Mouse (Mus musculus) stomach, postnatal 0 days (tissue): Measurements from ENCODE around the gene Dnajb11. TPM values are rescaled to one million over a fixed set of nuclear protein-coding genes. Genes with fewer than 3 reads are reported as not detected.

Experiments used
- ATAC-seq: fragments of 200-750 bp; cut with Nextera tagmentation; 2 replicates; pipeline ENCODE4 v1.8.0; 2017; ENCODE audit not compliant: low FRiP score, low TSS enrichment
- DNase-seq: peaks from one replicate; pipeline ENCODE4 v3.0.0-alpha.2; 2016; ENCODE audit warnings: low spot score
- H3K27ac ChIP-seq: fragments of 300-500 bp; sonication (generic); replicated peaks from 2 replicates; pipeline ENCODE4 v1.5.1; 2014; ENCODE audit warnings: mild to moderate bottlenecking, control low read depth
- H3K27me3 ChIP-seq: fragments of 300-500 bp; sonication (generic); 2 replicates; pipeline ENCODE4 v1.6.1; 2014; ENCODE audit warnings: low read length; ENCODE audit not compliant: control insufficient read depth, insufficient read depth
- H3K36me3 ChIP-seq: fragments of 300-500 bp; sonication (generic); 2 replicates; pipeline ENCODE4 v1.6.1; 2014; ENCODE audit warnings: low read length, mixed read lengths; ENCODE audit not compliant: control insufficient read depth, insufficient read depth
- H3K4me1 ChIP-seq: fragments of 300-500 bp; sonication (generic); replicated peaks from 2 replicates; pipeline ENCODE4 v1.6.1; 2014; ENCODE audit warnings: antibody characterized with exemption; ENCODE audit not compliant: control insufficient read depth, insufficient read depth
- H3K4me2 ChIP-seq: fragments of 300-500 bp; sonication (generic); replicated peaks from 2 replicates; pipeline ENCODE4 v1.6.1; 2014; ENCODE audit warnings: low read depth, mild to moderate bottlenecking, control low read depth, moderate library complexity
- H3K4me3 ChIP-seq: fragments of 300-500 bp; sonication (generic); 2 replicates; pipeline ENCODE4 v1.5.1; 2014; ENCODE audit warnings: low read depth, low read length, control low read depth
- H3K9ac ChIP-seq: fragments of 300-500 bp; sonication (generic); 2 replicates; pipeline ENCODE4 v1.6.1; 2014; ENCODE audit warnings: mild to moderate bottlenecking, low read length, control low read depth, mixed read lengths
- H3K9me3 ChIP-seq: fragments of 300-500 bp; sonication (generic); 2 replicates; pipeline ENCODE4 v1.6.1; 2016; ENCODE audit warnings: low read length; ENCODE audit not compliant: control insufficient read depth
- CTCF ChIP-seq: IDR thresholded peaks from 2 replicates; pipeline ENCODE4 v1.5.1; 2016; ENCODE audit warnings: antibody characterized with exemption, low read depth, mild to moderate bottlenecking, moderate library complexity
- EP300 ChIP-seq: optimal IDR thresholded peaks from 2 replicates; pipeline ENCODE3; 2016; ENCODE audit warnings: antibody characterized with exemption
- WGBS: fragments of 180-500 bp; shearing (Covaris S2); extraction: QIAGEN DNeasy Blood & Tissue Kit; methylation state at CpG from one replicate; pipeline ENCODE4 v1.1.7; 2014; 5-methylcytosine and 5-hydroxymethylcytosine counted together
- polyA plus RNA-seq: library from polyadenylated mRNA; unstranded; fragments of >200 nt; fragmentation: Nextera tagmentation; extraction: Ambion mirVana; gene quantifications from 2 replicates; pipeline ENCODE4 v1.2.1, GENCODE M21; 2015

Dnajb11 gene
- polyA plus RNA-seq, 1 experiment from 2014 or later = 94.2 TPM

DNA sequence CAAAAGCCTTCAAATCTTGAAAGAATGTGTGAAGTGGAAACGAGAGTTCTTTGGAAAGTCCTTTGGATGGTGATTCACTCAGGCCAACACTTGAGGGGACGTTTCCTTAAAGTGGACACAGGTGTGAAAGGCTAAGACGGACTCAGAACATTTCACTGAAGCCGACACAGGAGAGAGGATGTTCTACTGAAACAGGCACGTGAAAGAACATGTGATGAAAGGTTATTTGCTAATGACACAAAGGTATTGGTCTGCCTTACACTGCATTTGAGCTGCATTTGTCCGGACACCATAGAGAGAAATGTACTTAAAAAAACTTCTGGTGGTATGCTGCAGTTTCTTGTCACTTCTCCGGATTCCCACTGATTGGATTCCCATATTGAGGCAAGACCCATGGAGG lies 21.1 kb downstream of the Dnajb11 start:
- no peak for DNase-seq
- no peaks in the 10 kb centered on the region for H3K27me3 ChIP-seq
- no peak for ATAC-seq
- WGBS = 74% methylated on average over 7 of the region's 7 CpGs
- TF ChIP-seq EP300 (no peak), CTCF (no peak)
- H3K4me1 ChIP-seq = no peaks in the 10 kb centered on the region
- no peak overlapping the region for H3K4me2 ChIP-seq
- no peak overlapping the region for H3K4me3 ChIP-seq
- H3K27ac ChIP-seq = no peak overlapping the region
- no peaks in the 10 kb centered on the region for H3K9me3 ChIP-seq
- H3K36me3 ChIP-seq = no peaks in the 10 kb centered on the region
- no peak overlapping the region for H3K9ac ChIP-seq

- Histone ChIP-seq H3K9me3 (no peaks in the 10 kb centered on the region), H3K9ac (no peak overlapping the region), H3K27me3 (no peaks in the 10 kb centered on the region), H3K36me3 (no peaks in the 10 kb centered on the region), H3K4me3 (no peak overlapping the region), H3K4me2 (no peak overlapping the region), H3K27ac (no peak overlapping the region), H3K4me1 (no peaks in the 10 kb centered on the region)
- DNase-seq = no peak
- no peak for ATAC-seq
- TF ChIP-seq CTCF (no peak), EP300 (no peak)
- WGBS = 47% methylated on average over 7 of the region's 7 CpGs
These were observed 22.4 kb downstream of the Dnajb11 start for GRCm38 (mm10) chr16:22879945-22880595.

DNA sequence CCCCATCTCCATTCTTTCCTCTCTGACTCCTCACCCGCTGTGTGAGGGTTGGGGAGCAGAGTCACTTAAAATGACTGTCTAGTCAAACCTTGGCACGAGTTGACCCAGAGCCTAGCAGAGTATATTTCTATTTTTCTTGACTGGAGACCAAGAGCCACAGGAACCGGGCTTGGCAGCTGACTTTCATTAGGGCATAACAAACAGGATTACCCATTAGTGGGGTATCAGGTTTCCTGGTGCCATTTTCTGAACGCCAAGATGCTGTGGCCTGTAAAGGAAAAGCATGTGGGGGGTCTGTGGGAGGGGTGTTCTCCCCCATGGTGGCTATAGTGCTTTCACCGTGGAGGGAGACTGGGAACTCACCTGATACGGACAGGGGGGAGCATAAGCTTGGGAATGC lies 23.3 kb downstream of the Dnajb11 start:
- ATAC-seq = no peak
- no peak for DNase-seq

GRCm38 (mm10) chr16:22881487-22881886 lies 23.8 kb downstream of the Dnajb11 start:
- no peak overlapping the region for H3K9ac ChIP-seq
- no peaks in the 10 kb centered on the region for H3K4me1 ChIP-seq
- 63% methylated on average over 4 of the region's 4 CpGs for WGBS
- DNase-seq (no peak), ATAC-seq (no peak)
- H3K4me3 ChIP-seq = no peak overlapping the region
- TF ChIP-seq CTCF (no peak), EP300 (no peak)
- H3K27ac ChIP-seq = no peak overlapping the region
- no peak overlapping the region for H3K4me2 ChIP-seq
- H3K9me3 ChIP-seq = no peaks in the 10 kb centered on the region
- H3K27me3 ChIP-seq = no peaks in the 10 kb centered on the region
- no peaks in the 10 kb centered on the region for H3K36me3 ChIP-seq

More for the DNA sequence above, 23.3 kb downstream of the Dnajb11 start:
- TF ChIP-seq EP300 (no peak), CTCF (no peak)
- Histone ChIP-seq H3K9me3 (no peaks in the 10 kb centered on the region), H3K4me1 (no peaks in the 10 kb centered on the region), H3K4me2 (no peak overlapping the region), H3K36me3 (no peaks in the 10 kb centered on the region), H3K9ac (no peak overlapping the region), H3K4me3 (no peak overlapping the region), H3K27ac (no peak overlapping the region), H3K27me3 (no peaks in the 10 kb centered on the region)
- 32% methylated on average over 6 of the region's 6 CpGs for WGBS

DNA sequence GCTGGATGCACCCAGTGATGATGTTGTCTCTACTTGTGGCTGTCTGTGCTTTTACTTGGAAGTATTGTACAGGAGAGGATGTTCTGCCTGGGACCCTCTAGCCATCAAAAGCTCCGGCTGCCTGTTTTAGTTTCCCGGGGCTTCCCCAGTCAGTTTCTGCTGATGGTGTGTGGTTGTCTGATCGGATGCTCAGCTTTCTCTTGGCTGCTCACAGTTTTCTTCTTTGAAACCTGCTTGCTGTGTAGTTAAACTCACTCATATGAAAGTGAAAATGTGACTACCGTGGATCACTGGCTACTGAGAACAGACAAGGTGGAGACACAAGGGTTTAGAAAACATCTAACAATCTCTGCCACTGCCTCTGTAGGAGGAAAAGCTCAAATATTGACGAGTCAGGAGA lies 25.8 kb downstream of the Dnajb11 start:
- H3K4me1 ChIP-seq = no peaks in the 10 kb centered on the region
- WGBS = 77% methylated on average over 5 of the region's 5 CpGs

DNA sequence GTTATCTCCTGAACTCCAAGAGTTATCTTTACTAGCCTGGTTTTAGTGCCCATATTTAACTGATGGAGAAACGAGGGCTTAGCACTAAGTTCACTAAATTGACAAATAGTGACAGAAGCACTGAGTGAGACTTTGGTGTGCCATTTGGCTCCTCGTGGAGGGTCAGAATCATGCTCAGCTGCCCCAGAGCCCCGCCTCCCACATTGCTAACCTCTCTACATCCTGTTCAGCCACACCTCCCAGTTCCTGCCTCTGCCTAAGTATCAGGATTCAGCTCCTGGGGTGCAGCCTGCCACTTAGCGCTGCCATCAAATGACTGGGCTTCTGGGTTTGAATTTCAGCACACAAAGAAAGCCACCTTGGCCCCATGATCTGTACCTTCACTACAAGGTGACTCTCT lies 27.7 kb downstream of the Dnajb11 start:
- no peaks in the 10 kb centered on the region for H3K4me1 ChIP-seq
- no peak overlapping the region for H3K4me3 ChIP-seq
- H3K9me3 ChIP-seq = no peaks in the 10 kb centered on the region
- H3K36me3 ChIP-seq = no peaks in the 10 kb centered on the region
- no peaks in the 10 kb centered on the region for H3K27me3 ChIP-seq
- DNase-seq = no peak
- TF ChIP-seq EP300 (no peak), CTCF (no peak)
- WGBS = 30% methylated on average over 4 of the region's 4 CpGs
- no peak overlapping the region for H3K9ac ChIP-seq
- H3K4me2 ChIP-seq = no peak overlapping the region
- H3K27ac ChIP-seq = no peak overlapping the region
- no peak for ATAC-seq

More for the DNA sequence above, 25.8 kb downstream of the Dnajb11 start:
- no peaks in the 10 kb centered on the region for H3K9me3 ChIP-seq
- no peak overlapping the region for H3K4me3 ChIP-seq
- H3K36me3 ChIP-seq = no peaks in the 10 kb centered on the region
- TF ChIP-seq CTCF = no peak
- no peak for TF ChIP-seq EP300
- no peak overlapping the region for H3K9ac ChIP-seq
- no peak overlapping the region for H3K27ac ChIP-seq
- DNase-seq (no peak), ATAC-seq (no peak)
- no peaks in the 10 kb centered on the region for H3K27me3 ChIP-seq
- no peak overlapping the region for H3K4me2 ChIP-seq
